Mouse (Mus musculus): ENCODE results near the gene Gm17720. TPM values are rescaled to one million over a fixed set of nuclear protein-coding genes. Genes with fewer than 3 reads are reported as not detected.

The Gm17720 gene
- polyA plus RNA-seq, 1 experiment from 2014 or later: not detected

DNA sequence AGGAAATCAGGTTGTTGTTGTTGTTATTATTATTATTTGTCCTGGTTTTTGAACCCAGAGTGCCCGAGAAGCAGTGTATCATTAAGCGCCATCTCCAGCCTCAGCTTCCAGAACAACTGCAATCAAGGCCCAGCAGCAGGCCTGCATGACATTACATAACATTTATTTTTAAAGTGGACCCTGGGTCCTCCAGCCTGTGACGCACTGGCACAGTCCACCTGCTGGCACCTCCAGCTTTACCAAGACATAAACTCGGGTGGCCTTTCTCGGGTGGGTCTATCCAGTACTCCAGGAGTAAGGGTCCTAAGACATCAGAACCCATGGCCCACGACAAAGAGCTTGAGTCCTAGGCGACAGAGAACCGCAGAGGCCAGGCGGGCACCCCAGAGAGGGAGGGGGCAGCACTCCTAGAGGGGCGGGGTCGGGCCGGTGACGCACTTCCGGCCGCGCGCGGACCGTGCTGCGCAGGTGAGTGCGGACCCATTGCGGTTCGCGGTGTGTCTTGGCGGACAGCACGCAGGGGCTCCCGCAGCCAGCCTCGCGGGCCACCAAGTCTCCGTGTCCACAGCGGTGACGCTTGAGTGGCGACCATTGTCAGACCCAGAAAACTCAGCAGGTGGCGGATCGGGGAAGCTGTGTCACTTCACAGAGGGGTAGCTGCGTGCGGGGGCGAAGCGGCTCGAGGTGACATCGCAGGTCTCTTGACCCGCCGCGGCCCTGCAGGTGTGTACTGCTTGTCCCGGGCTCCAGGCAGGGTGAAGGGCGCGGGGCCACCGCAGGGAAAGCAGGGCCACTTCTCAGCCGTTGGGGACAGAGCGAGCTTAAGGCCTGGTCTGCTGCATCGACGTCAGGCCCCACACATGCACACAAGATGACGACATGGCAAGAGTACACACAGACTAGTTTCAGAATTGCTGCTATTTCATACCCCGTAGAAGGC is 23.0 kb downstream of the Gm17720 start, which contains the start of gene Zfp612:
Zfp612 (plus strand) TSS at position 465 of the 940 bp plus-strand sequence.
- H3K4me2 ChIP-seq (replicated peaks): peak within 1 kb of the TSS; percentile 86
- H3K27ac ChIP-seq (replicated peaks): no peak within 1 kb of the TSS
- H3K9ac ChIP-seq: peak within 1 kb of the TSS; percentile 45
- WGBS: 6% methylated on average over 54 of the region's 54 CpGs
- peaks cover 7% of the 10 kb centered on the region; the same call in 1 of the 2 replicates for H3K4me1 ChIP-seq
- no peaks in the 10 kb centered on the region for H3K27me3 ChIP-seq
- ATAC-seq (ENCODE audit: insufficient number of reproducible peaks, low FRiP score, low TSS enrichment, low read depth): peak; percentile 84
- no peaks in the 10 kb centered on the region for H3K9me3 ChIP-seq (replicated peaks)
- H3K4me3 ChIP-seq (replicated peaks): peak within 1 kb of the TSS; percentile 67
- peaks cover 10% of the 10 kb centered on the region; the same call in 1 of the 2 replicates for H3K36me3 ChIP-seq

DNA sequence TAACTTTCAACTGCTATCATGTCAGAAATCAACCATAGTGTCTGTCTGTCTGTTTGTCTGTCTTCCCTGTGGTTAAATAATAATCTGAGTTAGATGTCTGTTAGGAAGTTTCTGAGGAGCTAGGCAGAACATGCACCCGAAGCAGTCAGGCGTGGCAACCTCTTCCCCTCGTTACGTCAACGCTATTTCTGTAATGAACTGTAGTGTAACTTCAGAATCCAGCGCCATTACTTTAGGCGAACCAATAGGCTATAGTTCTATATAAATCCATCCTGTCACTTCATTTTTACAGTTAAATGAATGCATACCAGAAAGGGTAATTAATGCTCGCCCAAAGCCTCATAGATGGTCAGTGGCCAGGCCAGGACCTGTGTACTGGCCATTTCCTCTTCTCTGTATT is 28.1 kb downstream of the Gm17720 start:
- no peak for ATAC-seq (ENCODE audit: insufficient number of reproducible peaks, low FRiP score, low TSS enrichment, low read depth)
- Histone ChIP-seq H3K9me3 (replicated peaks) (no peaks in the 10 kb centered on the region), H3K27me3 (no peaks in the 10 kb centered on the region), H3K4me2 (replicated peaks) (no peak overlapping the region), H3K36me3 (no peaks in the 10 kb centered on the region), H3K9ac (no peak overlapping the region), H3K27ac (replicated peaks) (no peak overlapping the region), H3K4me3 (replicated peaks) (no peak overlapping the region), H3K4me1 (peaks cover 3% of the 10 kb centered on the region; the same call in 1 of the 2 replicates)
- 83% methylated on average over 8 of the region's 8 CpGs for WGBS

DNA sequence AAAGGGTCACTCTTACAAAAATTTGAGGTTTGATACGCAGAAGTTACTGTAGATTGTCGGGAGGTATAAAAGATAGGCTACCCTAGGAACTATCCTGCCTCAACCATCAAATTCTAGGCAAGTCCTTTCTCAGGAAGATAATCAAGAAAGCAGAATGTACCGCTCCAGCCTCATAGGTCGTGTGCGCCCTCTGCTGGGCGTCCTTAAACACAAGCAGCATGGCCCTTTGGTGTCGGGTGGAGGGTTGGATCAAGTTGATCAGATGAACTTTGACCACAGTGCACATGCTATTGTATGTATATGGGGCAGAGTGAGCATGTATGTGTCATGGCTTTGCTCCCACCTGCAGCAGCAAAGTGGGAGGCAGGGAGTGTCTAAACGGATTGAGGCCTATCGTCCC is 31.0 kb downstream of the Gm17720 start:
- no peak for ATAC-seq (ENCODE audit: insufficient number of reproducible peaks, low FRiP score, low TSS enrichment, low read depth)

DNA sequence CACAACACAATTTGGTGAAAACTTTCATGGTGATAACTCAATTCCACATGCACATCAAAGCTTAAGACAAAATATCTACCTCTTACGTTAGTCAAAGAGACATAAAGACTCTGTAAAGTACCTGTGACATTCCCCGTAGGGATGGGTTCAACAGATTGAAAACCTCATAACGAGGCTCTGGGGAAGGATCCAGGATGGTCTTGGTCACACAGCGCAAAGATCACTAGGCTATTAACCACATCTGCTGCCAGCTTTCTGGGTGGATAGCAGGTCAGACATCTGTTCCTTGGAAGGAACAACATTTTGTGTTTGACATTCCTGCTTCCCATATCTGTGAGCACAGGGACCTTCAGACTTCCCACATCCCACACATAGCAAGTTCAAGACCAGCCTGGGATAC is 32.8 kb downstream of the Gm17720 start:
- no peak for ATAC-seq (ENCODE audit: insufficient number of reproducible peaks, low FRiP score, low TSS enrichment, low read depth)
- WGBS: 72% methylated on average over 4 of the region's 4 CpGs

More for the DNA sequence above, 31.0 kb downstream of the Gm17720 start:
- 14% methylated on average over 9 of the region's 9 CpGs for WGBS
- no peak overlapping the region for H3K4me3 ChIP-seq (replicated peaks)
- no peak overlapping the region for H3K9ac ChIP-seq
- no peaks in the 10 kb centered on the region for H3K27me3 ChIP-seq
- H3K4me2 ChIP-seq (replicated peaks): no peak overlapping the region
- H3K36me3 ChIP-seq: no peaks in the 10 kb centered on the region
- no peaks in the 10 kb centered on the region for H3K9me3 ChIP-seq (replicated peaks)
- no peaks in the 10 kb centered on the region for H3K4me1 ChIP-seq
- no peak overlapping the region for H3K27ac ChIP-seq (replicated peaks)

DNA sequence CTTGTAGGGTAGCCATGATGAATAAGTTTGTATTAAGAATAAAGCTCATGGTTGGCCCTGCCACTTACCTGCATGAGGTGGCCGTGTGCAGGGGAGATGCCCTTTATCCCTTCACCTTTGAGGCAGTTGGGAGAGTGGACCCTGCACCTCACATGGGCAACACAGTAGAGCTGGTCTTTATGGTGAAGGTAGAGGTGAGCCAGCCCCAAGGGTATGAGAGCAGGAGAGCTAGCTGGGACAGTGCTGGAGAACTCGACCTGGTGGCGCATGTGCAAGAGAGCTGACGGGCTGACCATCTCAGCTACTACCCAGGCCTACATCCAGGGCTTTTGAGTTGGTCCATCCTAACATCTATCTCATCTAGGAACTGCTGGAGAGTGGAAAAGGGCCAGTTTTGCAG is 36.9 kb downstream of the Gm17720 start:
- Histone ChIP-seq H3K9ac (no peak overlapping the region), H3K4me2 (replicated peaks) (no peak overlapping the region), H3K27ac (replicated peaks) (no peak overlapping the region), H3K9me3 (replicated peaks) (no peaks in the 10 kb centered on the region; the same call in 1 of the 2 replicates), H3K27me3 (no peaks in the 10 kb centered on the region), H3K4me1 (no peaks in the 10 kb centered on the region), H3K36me3 (no peaks in the 10 kb centered on the region), H3K4me3 (replicated peaks) (no peak overlapping the region)
- WGBS: 88% methylated on average over 4 of the region's 4 CpGs
- ATAC-seq (ENCODE audit: insufficient number of reproducible peaks, low FRiP score, low TSS enrichment, low read depth): no peak

More for the DNA sequence above, 32.8 kb downstream of the Gm17720 start:
- Histone ChIP-seq H3K36me3 (no peaks in the 10 kb centered on the region), H3K9ac (no peak overlapping the region), H3K4me3 (replicated peaks) (no peak overlapping the region), H3K27ac (replicated peaks) (no peak overlapping the region), H3K27me3 (no peaks in the 10 kb centered on the region), H3K4me1 (no peaks in the 10 kb centered on the region), H3K9me3 (replicated peaks) (no peaks in the 10 kb centered on the region), H3K4me2 (replicated peaks) (no peak overlapping the region)

DNA sequence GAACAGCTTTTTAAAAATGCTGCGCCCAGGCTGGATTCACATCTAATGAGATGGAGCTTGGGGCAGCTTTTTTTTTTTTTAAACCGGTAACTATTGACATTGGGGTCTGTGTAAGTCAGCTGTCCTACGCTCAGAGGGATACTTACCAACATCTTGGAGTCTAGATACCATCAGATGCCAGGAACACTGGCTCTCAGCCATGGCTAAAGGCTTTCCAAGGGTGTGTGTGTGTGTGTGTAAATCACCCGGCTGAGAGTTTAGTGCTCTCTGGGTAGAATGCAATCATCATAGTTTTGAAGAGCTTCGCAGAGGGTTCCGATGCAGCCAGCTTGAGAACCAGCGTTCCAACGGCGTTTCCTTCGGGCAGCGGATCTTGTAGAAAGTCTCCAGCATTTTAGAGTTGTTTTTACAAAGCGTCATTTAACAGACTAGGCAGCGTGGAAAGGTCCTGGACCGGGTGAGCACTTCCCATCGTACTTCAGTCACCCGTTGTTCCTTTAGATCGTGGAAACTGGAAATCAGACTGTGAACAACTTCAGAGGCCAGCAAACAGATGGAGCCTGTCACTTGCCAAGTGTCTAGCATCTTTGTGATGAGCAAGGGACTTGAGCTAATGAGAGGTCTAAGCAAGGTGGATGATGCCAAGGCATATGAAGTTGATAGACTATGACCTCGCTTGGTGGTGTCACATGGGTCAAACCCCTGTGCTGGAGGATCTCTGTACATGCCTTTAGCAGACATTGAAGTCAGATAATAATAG is 37.8 kb downstream of the Gm17720 start:
- ATAC-seq (ENCODE audit: insufficient number of reproducible peaks, low FRiP score, low TSS enrichment, low read depth): no peak
- no peaks in the 10 kb centered on the region for H3K36me3 ChIP-seq

DNA sequence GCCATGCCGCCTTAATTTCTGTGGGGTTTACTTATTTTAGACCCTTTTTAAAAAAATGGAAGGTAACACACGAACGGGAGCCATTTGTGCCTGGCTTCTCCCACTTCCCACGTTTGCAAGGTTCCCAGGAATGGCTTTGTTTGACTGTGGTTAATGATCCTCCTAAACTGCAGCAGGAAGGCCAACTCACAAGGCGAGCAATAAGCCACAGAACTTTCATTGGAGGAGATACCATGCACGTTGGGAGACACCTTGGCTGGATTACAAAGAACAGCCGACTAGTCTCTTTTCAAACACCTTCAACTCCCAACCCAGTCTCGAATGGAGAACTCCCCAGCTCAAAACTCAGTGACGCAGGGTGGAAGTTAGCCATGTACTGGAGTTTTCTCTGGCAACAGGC is 38.4 kb downstream of the Gm17720 start:
- Histone ChIP-seq H3K9me3 (replicated peaks) (no peaks in the 10 kb centered on the region; the same call in 1 of the 2 replicates), H3K27ac (replicated peaks) (no peak overlapping the region), H3K9ac (no peak overlapping the region), H3K27me3 (no peaks in the 10 kb centered on the region), H3K4me2 (replicated peaks) (no peak overlapping the region), H3K4me3 (replicated peaks) (no peak overlapping the region), H3K36me3 (no peaks in the 10 kb centered on the region), H3K4me1 (no peaks in the 10 kb centered on the region)
- 80% methylated on average over 9 of the region's 9 CpGs for WGBS
- ATAC-seq (ENCODE audit: insufficient number of reproducible peaks, low FRiP score, low TSS enrichment, low read depth): no peak

More for the DNA sequence above, 37.8 kb downstream of the Gm17720 start:
- Histone ChIP-seq H3K9me3 (replicated peaks) (no peaks in the 10 kb centered on the region; the same call in 1 of the 2 replicates), H3K9ac (no peak overlapping the region), H3K4me1 (no peaks in the 10 kb centered on the region), H3K27me3 (no peaks in the 10 kb centered on the region), H3K4me3 (replicated peaks) (no peak overlapping the region), H3K27ac (replicated peaks) (no peak overlapping the region), H3K4me2 (replicated peaks) (no peak overlapping the region)
- WGBS: 92% methylated on average over 18 of the region's 18 CpGs

DNA sequence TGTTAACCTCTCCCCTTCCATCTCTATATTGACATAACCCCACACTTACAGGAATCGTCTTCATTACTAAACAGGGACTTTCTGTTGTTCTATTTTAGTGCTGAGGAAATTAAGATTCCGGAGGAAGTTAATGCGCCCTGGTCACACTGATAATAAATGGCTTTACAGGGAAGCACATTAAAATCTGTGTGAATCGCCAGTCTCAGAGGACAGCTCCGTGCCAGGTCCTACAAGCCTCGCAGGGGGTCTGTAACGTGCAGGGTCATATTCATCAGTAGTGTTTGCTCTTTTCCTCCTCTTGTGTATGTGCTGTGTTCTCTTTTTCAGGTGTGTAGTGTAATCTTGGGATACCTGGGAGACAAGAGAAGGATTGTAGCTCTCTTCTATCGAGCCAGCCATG is 44.3 kb downstream of the Gm17720 start:
- H3K27me3 ChIP-seq: no peaks in the 10 kb centered on the region
- no peak for ATAC-seq (ENCODE audit: insufficient number of reproducible peaks, low FRiP score, low TSS enrichment, low read depth)
- H3K9me3 ChIP-seq (replicated peaks): no peaks in the 10 kb centered on the region; the same call in 1 of the 2 replicates
- 80% methylated on average over 8 of the region's 8 CpGs for WGBS
- H3K9ac ChIP-seq: no peak overlapping the region
- no peaks in the 10 kb centered on the region for H3K36me3 ChIP-seq
- H3K4me2 ChIP-seq (replicated peaks): no peak overlapping the region
- H3K27ac ChIP-seq (replicated peaks): no peak overlapping the region
- H3K4me3 ChIP-seq (replicated peaks): no peak overlapping the region
- no peaks in the 10 kb centered on the region for H3K4me1 ChIP-seq

DNA sequence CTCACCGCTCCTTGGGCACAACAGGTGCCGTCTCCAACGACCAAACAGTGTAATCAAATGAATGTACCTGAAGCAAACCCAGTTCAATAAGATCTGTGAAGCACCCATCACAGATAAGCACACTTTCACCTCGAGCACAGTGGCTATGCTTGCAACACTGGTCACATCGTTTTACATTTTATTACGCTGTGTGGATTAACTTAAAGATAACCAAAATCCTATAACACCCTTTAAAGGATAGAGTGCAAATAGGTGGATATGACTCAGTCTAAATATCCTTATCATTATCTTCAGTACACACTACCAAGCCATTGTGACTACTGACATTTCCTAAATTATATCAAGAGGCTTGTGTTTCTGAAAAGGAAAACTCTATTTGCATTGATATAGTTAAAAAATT is 51.3 kb downstream of the Gm17720 start:
- H3K4me2 ChIP-seq (replicated peaks): no peak overlapping the region
- no peaks in the 10 kb centered on the region for H3K27me3 ChIP-seq
- WGBS: 81% methylated on average over 6 of the region's 6 CpGs
- no peaks in the 10 kb centered on the region for H3K36me3 ChIP-seq
- H3K9ac ChIP-seq: no peak overlapping the region
- H3K9me3 ChIP-seq (replicated peaks): no peaks in the 10 kb centered on the region
- no peak overlapping the region for H3K27ac ChIP-seq (replicated peaks)
- H3K4me3 ChIP-seq (replicated peaks): no peak overlapping the region
- H3K4me1 ChIP-seq: no peaks in the 10 kb centered on the region
- no peak for ATAC-seq (ENCODE audit: insufficient number of reproducible peaks, low FRiP score, low TSS enrichment, low read depth)

DNA sequence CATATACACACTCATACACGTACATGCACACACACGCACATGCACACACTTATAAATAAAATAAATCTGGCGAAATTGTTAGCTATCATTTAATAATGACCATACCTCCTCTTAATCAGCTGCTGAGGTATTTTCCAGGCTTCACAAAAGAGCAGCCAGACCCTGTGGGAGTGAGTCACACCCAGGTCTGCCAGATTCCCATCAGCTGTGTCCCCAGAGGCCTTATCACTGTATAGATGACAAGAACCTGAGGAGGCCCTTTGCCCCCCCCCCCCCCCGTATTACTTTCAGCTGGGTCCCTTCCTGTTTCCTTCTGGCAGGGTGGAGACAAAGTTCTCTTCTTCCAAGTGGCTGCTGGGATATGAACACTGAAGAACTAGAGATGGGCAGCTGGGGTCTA is 62.0 kb downstream of the Gm17720 start:
- Histone ChIP-seq H3K4me2 (replicated peaks) (no peak overlapping the region), H3K27ac (replicated peaks) (no peak overlapping the region), H3K9me3 (replicated peaks) (no peaks in the 10 kb centered on the region), H3K36me3 (no peaks in the 10 kb centered on the region), H3K27me3 (no peaks in the 10 kb centered on the region), H3K9ac (no peak overlapping the region), H3K4me3 (replicated peaks) (no peak overlapping the region), H3K4me1 (no peaks in the 10 kb centered on the region)
- whole genome bisulfite sequencing: 69% methylated on average over 4 of the region's 4 CpGs
- no peak for ATAC-seq (ENCODE audit: insufficient number of reproducible peaks, low FRiP score, low TSS enrichment, low read depth)

DNA sequence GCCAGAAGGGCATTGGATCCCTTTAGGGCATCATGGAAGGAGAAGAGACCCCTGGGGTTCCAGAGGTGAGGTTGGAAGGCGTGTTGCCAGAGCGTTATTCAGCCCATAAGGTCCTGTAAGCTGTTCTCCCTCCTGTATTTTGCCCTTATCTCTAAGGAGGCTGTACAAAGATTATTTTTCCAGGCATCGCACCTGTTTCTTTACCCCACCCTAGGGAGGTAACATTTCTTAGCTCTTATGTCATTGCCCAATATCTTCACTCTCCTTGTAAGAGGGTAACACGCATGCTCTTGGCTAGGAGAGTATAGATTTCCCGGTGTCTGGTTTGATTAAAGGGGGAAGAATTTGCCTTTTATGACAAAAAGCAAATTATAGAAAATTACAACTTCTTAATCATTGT is 62.9 kb downstream of the Gm17720 start, which contains the start of gene Chst4:
Chst4 (minus strand) TSS at position 82 of the 400 bp plus-strand sequence.
- no peaks in the 10 kb centered on the region for H3K4me1 ChIP-seq
- no peak within 1 kb of the TSS for H3K27ac ChIP-seq (replicated peaks)
- no peak within 1 kb of the TSS for H3K4me2 ChIP-seq (replicated peaks)
- 62% methylated on average over 5 of the region's 5 CpGs for WGBS
- H3K36me3 ChIP-seq: no peaks in the 10 kb centered on the region
- H3K9me3 ChIP-seq (replicated peaks): no peaks in the 10 kb centered on the region
- no peak within 1 kb of the TSS for H3K9ac ChIP-seq
- no peak within 1 kb of the TSS for H3K4me3 ChIP-seq (replicated peaks)
- no peaks in the 10 kb centered on the region for H3K27me3 ChIP-seq
- no peak for ATAC-seq (ENCODE audit: insufficient number of reproducible peaks, low FRiP score, low TSS enrichment, low read depth)
